In genomic region chr10:95801443-95801811, GRCm38 (mm10) we compare ENCODE assay signal across 13 mouse cellular contexts. TPM values are rescaled to one million over a fixed set of nuclear protein-coding genes. Genes with fewer than 3 reads are reported as not detected.
DNase-seq lines count a peak whose midpoint lies in the region; ATAC-seq and TF ChIP-seq lines count a peak whose summit lies in the region.
"Had no signal": no experiment of that assay in that cellular context is flagged by ENCODE, and none has a peak within 500 bp of the region (broad histone marks: within the 10 kb centered on the region; RNA-seq: fewer than 3 reads in every experiment).

No protein-coding gene starts in this region.

- no peak overlapping the region for H3K27ac ChIP-seq in heart, embryonic 10.5 days
- 0 out of 2 replicates have a peak overlapping the region, but pooled peaks have one; percentile 37 for H3K27ac ChIP-seq in midbrain, embryonic 14.5 days (replicated peaks; ENCODE audit: low read depth, low read length)
- no peak overlapping the region for H3K27ac ChIP-seq in midbrain, embryonic 13.5 days
- 0 out of 2 replicates have a peak overlapping the region, but pooled peaks have one; percentile 3 for H3K27ac ChIP-seq in olfactory bulb, adult 2 months (ENCODE audit: insufficient read depth, low read depth, low read length)
- H3K27ac ChIP-seq in intestine, embryonic 16.5 days (ENCODE audit: low read length) = no peak overlapping the region

- ATAC-seq in midbrain, embryonic 14.5 days (ENCODE audit: low FRiP score, low TSS enrichment) = no peak
- no peak for ATAC-seq in midbrain, embryonic 13.5 days
- ATAC-seq in intestine, embryonic 16.5 days = no peak

- H3K27me3 ChIP-seq in heart, embryonic 10.5 days (ENCODE audit: insufficient read depth, poor library complexity, severe bottlenecking) = no peaks in the 10 kb centered on the region
- no peaks in the 10 kb centered on the region for H3K27me3 ChIP-seq in midbrain, embryonic 14.5 days (ENCODE audit: control insufficient read depth, insufficient read depth, low read length)
- H3K27me3 ChIP-seq in midbrain, embryonic 13.5 days = no peaks in the 10 kb centered on the region
- no peaks in the 10 kb centered on the region for H3K27me3 ChIP-seq in intestine, embryonic 16.5 days (replicated peaks; ENCODE audit: control insufficient read depth, insufficient read depth, low read length)

- no peak overlapping the region for H3K4me3 ChIP-seq in heart, embryonic 10.5 days
- H3K4me3 ChIP-seq in midbrain, embryonic 14.5 days (replicated peaks; ENCODE audit: low read depth, low read length) = no peak overlapping the region
- no peak overlapping the region for H3K4me3 ChIP-seq in midbrain, embryonic 13.5 days (replicated peaks)
- H3K4me3 ChIP-seq in olfactory bulb, adult 2 months (ENCODE audit: insufficient read depth, low read depth, low read length) = no peak overlapping the region
- no peak overlapping the region for H3K4me3 ChIP-seq in intestine, embryonic 16.5 days (ENCODE audit: low read length)

- H3K36me3 ChIP-seq in heart, embryonic 10.5 days = no peaks in the 10 kb centered on the region
- H3K36me3 ChIP-seq in midbrain, embryonic 14.5 days (ENCODE audit: control insufficient read depth, insufficient read depth, low read length) = no peaks in the 10 kb centered on the region
- H3K36me3 ChIP-seq in midbrain, embryonic 13.5 days = no peaks in the 10 kb centered on the region
- no peaks in the 10 kb centered on the region for H3K36me3 ChIP-seq in intestine, embryonic 16.5 days (ENCODE audit: control insufficient read depth, insufficient read depth, low read length)

- H3K9me3 ChIP-seq in heart, embryonic 10.5 days = peaks cover 3% of the 10 kb centered on the region; the same call in 1 of the 2 replicates
- H3K9me3 ChIP-seq in midbrain, embryonic 14.5 days (ENCODE audit: control insufficient read depth, low read length) = no peaks in the 10 kb centered on the region
- no peaks in the 10 kb centered on the region for H3K9me3 ChIP-seq in midbrain, embryonic 13.5 days
- no peaks in the 10 kb centered on the region for H3K9me3 ChIP-seq in intestine, embryonic 16.5 days (ENCODE audit: control insufficient read depth, low read length)

- H3K4me2 ChIP-seq in midbrain, embryonic 14.5 days (ENCODE audit: low read length) = no peak overlapping the region
- H3K4me2 ChIP-seq in midbrain, embryonic 13.5 days (replicated peaks) = no peak overlapping the region
- H3K4me2 ChIP-seq in intestine, embryonic 16.5 days (ENCODE audit: low read depth, low read length) = no peak overlapping the region

- TF ChIP-seq POLR2A in olfactory bulb, adult 2 months (IDR thresholded peaks at IDR 0.05; ENCODE audit: insufficient read depth, low read depth, low read length) = no peak

- H3K9ac ChIP-seq in midbrain, embryonic 14.5 days (replicated peaks; ENCODE audit: low read length) = no peak overlapping the region
- H3K9ac ChIP-seq in midbrain, embryonic 13.5 days (replicated peaks) = no peak overlapping the region
- no peak overlapping the region for H3K9ac ChIP-seq in intestine, embryonic 16.5 days (ENCODE audit: low read depth, low read length)

- 53% methylated on average over 2 of the region's 2 CpGs for WGBS in heart, embryonic 10.5 days
- 40% methylated on average over 2 of the region's 2 CpGs for WGBS in midbrain, embryonic 14.5 days
- 45% methylated on average over 2 of the region's 2 CpGs for WGBS in midbrain, embryonic 13.5 days
- WGBS in olfactory bulb, adult 2 months = 33% methylated on average over 2 of the region's 2 CpGs
- 55% methylated on average over 2 of the region's 2 CpGs for WGBS in intestine, embryonic 16.5 days

- peaks cover 8% of the 10 kb centered on the region; the same call in 1 of the 2 replicates for H3K4me1 ChIP-seq in heart, embryonic 10.5 days
- peaks cover 4% of the 10 kb centered on the region; the same call in 1 of the 2 replicates for H3K4me1 ChIP-seq in midbrain, embryonic 14.5 days (ENCODE audit: control insufficient read depth, insufficient read depth, low read length)
- H3K4me1 ChIP-seq in midbrain, embryonic 13.5 days (replicated peaks) = no peaks in the 10 kb centered on the region
- H3K4me1 ChIP-seq in olfactory bulb, adult 2 months (ENCODE audit: control insufficient read depth, insufficient read depth, low read length) = peaks cover 4% of the 10 kb centered on the region
- H3K4me1 ChIP-seq in intestine, embryonic 16.5 days (ENCODE audit: control insufficient read depth, insufficient read depth, low read length) = no peaks in the 10 kb centered on the region

- peak; percentile 46 to 66 for DNase-seq in heart, adult 18-20 months
- no peak for DNase-seq in heart, embryonic 10.5 days (ENCODE audit: low spot score)
- no peak for DNase-seq in midbrain, embryonic 14.5 days
- peak; percentile 36 to 63 for DNase-seq in cerebellum, postnatal 14 days
- DNase-seq: lung, postnatal 10 days; right cerebral cortex, postnatal 25 days had no signal

- no peak for TF ChIP-seq CTCF in olfactory bulb, adult 2 months (IDR thresholded peaks at IDR 0.05; ENCODE audit: insufficient read depth, low read depth, low read length)

RNA-seq across cellular contexts. Expression of gene Gm33543, which starts 41.3 kb away (rescaled TPM):
- total RNA-seq in heart, adult 18-20 months (2021) = 1 to 10 TPM; 1.8 to 5.9 TPM
- polyA plus RNA-seq in heart, embryonic 10.5 days (2016; fragmentation: Nextera tagmentation; extraction: Ambion mirVana) = not detected in 2 replicates
- polyA plus RNA-seq in midbrain, embryonic 14.5 days (2014; fragmentation: Nextera tagmentation; extraction: Ambion mirVana) = not detected in 2 replicates
- not detected in 2 replicates for polyA plus RNA-seq in midbrain, embryonic 13.5 days (2015; fragmentation: Nextera tagmentation; extraction: Ambion mirVana)
- polyA plus RNA-seq in olfactory bulb, adult 2 months (2012; ENCODE audit: insufficient read depth, insufficient read length, low replicate concordance, missing spikeins) = not detected in 2 replicates
- polyA plus RNA-seq in intestine, embryonic 16.5 days (2015; fragmentation: Nextera tagmentation; extraction: Ambion mirVana) = not detected in 2 replicates
- polyA plus RNA-seq: brain, embryonic 14.5 days; embryonic facial prominence, embryonic 11.5 days; limb, embryonic 11.5 days; testis, adult 2 months had no signal

Comparison
In these comparisons a context has a peak if more than half of its experiments do, and no peak if none do; other contexts are left out.
1. DNase-seq: peak in heart, adult 18-20 months (2 of 2) and cerebellum, postnatal 14 days (2 of 2); none in heart, embryonic 10.5 days (single experiment) and midbrain, embryonic 14.5 days (single experiment).
2. H3K27ac ChIP-seq: peak in midbrain, embryonic 14.5 days (single experiment) and olfactory bulb, adult 2 months (single experiment); none in heart, embryonic 10.5 days (single experiment), midbrain, embryonic 13.5 days (single experiment) and intestine, embryonic 16.5 days (single experiment).